Mouse (Mus musculus): ENCODE results near the gene Arl6ip1. TPM values are rescaled to one million over a fixed set of nuclear protein-coding genes. Genes with fewer than 3 reads are reported as not detected.

Gene Arl6ip1
- polyA plus RNA-seq, 1 experiment from 2014 or later: 451 TPM

- Histone ChIP-seq H3K36me3 (peaks cover 31% of the 10 kb centered on the region), H3K9ac (peak overlapping the region; percentile 98), H3K9me3 (no peaks in the 10 kb centered on the region), H3K27me3 (replicated peaks) (no peaks in the 10 kb centered on the region), H3K4me3 (replicated peaks) (peak overlapping the region; percentile 78), H3K4me2 (peak overlapping the region; percentile 71), H3K4me1 (peaks cover 37% of the 10 kb centered on the region), H3K27ac (peak overlapping the region; percentile 91)
- peak; percentile 25; the same call in 1 of the 2 replicates for ATAC-seq (ENCODE audit: insufficient read depth, low FRiP score, low read depth)
- WGBS: under 1% methylated on average over 20 of the region's 20 CpGs
These were observed 14.0 kb downstream of the Arl6ip1 start for GRCm38 (mm10) chr7:118115533-118115876.

DNA sequence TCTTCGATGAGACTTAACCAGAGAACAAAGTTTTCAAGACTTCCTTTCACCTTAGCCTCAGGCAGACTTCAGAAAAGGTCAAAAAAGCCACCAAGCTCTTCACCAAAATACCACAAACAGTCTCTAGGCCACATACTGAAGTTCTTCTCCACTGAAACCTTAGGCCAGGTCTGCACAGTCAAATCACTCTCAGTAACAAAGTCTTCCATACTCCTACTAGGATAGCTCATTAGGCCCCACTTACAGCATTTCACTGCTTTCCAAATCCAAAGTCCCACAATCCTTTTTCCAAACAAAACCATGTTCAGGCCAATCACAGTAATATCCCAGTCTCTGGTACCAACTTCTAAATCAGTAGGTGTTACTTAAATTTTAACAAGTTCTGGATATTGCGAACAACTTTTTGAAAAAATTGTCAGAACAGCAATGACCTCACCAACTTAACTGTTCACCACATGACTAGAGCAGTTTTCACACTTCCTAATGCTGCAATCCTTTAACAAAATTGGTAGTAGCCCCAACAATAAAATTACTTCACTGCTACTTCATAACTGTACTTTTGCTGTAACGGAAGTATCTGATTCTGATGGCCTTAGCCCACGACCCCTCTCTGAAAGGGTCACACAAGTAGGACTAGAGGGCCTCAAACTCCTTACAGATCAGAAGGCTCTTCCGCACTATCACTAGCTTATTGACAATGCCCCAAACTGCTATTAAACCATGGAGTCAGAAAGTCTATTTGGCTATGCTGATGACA is 15.7 kb downstream of the Arl6ip1 start:
- Histone ChIP-seq H3K27me3 (replicated peaks) (no peaks in the 10 kb centered on the region), H3K36me3 (peaks cover 28% of the 10 kb centered on the region), H3K4me2 (peak overlapping the region; percentile 71), H3K4me3 (replicated peaks) (peak overlapping the region; percentile 78), H3K9me3 (no peaks in the 10 kb centered on the region), H3K9ac (0 out of 2 replicates have a peak overlapping the region, but pooled peaks have one; percentile 98), H3K4me1 (peaks cover 40% of the 10 kb centered on the region), H3K27ac (no peak overlapping the region)
- WGBS: 54% methylated on average over 5 of the region's 5 CpGs
- no peak for ATAC-seq (ENCODE audit: insufficient read depth, low FRiP score, low read depth)

DNA sequence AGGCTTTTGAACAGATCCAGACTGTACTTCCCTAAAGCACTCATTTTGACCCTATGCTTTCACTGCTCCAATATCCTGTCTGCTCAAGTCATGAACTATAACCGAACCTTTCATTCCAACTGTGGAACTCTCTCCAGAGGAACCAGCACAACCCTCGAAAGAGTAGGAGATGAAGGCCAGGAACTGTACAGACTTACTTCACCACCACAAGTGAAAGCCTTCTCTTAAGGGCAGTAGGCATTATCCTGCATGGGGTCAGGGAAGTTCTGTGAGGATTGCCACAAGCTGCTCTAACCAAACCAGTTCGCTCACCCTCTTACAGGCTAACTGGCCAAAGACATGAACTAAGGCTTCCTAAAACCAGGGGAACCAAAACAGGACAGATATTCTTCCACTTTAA is 18.3 kb downstream of the Arl6ip1 start:
- WGBS: 71% methylated on average over 3 of the region's 3 CpGs
- Histone ChIP-seq H3K27me3 (replicated peaks) (no peaks in the 10 kb centered on the region), H3K9me3 (no peaks in the 10 kb centered on the region), H3K27ac (no peak overlapping the region), H3K4me3 (replicated peaks) (no peak overlapping the region), H3K9ac (no peak overlapping the region), H3K4me2 (peak overlapping the region; percentile 28), H3K4me1 (peaks cover 40% of the 10 kb centered on the region), H3K36me3 (peaks cover 50% of the 10 kb centered on the region)
- no peak for ATAC-seq (ENCODE audit: insufficient read depth, low FRiP score, low read depth)

- H3K27me3 ChIP-seq (replicated peaks): no peaks in the 10 kb centered on the region
- H3K4me1 ChIP-seq: peaks cover 21% of the 10 kb centered on the region; the same call in 1 of the 2 replicates
- H3K9me3 ChIP-seq: no peaks in the 10 kb centered on the region
- H3K27ac ChIP-seq: no peak overlapping the region
- 80% methylated on average over 1 of the region's 1 CpGs for WGBS
- H3K36me3 ChIP-seq: peaks cover 56% of the 10 kb centered on the region
- no peak overlapping the region for H3K4me2 ChIP-seq
- H3K9ac ChIP-seq: no peak overlapping the region
- no peak for ATAC-seq (ENCODE audit: insufficient read depth, low FRiP score, low read depth)
- no peak overlapping the region for H3K4me3 ChIP-seq (replicated peaks)
These were observed 21.8 kb downstream of the Arl6ip1 start for GRCm38 (mm10) chr7:118107671-118108070.

DNA sequence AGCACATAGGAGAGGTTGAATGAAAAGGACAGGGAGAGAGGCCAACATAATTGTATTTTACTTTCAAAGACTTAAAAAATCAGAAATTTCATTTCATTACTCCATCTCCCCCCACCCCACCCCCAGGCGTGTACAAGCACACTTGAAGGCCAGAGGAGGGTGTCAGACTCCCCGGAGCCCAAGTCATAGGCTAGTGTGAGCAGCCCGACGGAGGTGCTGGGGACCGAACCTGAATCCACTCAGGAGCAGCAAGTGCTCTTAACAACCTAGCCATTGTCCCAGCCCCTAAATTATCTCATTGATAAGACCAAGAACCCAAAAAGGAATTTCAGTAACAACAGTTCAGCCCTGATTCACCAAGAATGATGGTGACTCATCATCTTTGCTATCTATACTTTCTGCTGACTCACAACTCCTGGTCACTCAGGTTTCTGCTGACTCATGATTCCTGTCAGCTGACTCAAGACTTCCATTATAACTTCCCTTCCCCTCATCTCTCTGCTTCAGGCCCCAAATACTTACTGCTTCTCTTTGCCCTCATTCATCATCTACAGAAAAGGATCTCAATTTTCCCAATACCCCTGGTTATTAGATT is 24.9 kb downstream of the Arl6ip1 start:
- Histone ChIP-seq H3K9ac (no peak overlapping the region), H3K9me3 (no peaks in the 10 kb centered on the region), H3K27me3 (replicated peaks) (no peaks in the 10 kb centered on the region), H3K36me3 (peaks cover 44% of the 10 kb centered on the region), H3K4me3 (replicated peaks) (no peak overlapping the region), H3K4me1 (no peaks in the 10 kb centered on the region), H3K4me2 (no peak overlapping the region), H3K27ac (0 out of 2 replicates have a peak overlapping the region, but pooled peaks have one; percentile 0)
- ATAC-seq (ENCODE audit: insufficient read depth, low FRiP score, low read depth): no peak
- 84% methylated on average over 5 of the region's 5 CpGs for WGBS

- Histone ChIP-seq H3K36me3 (peaks cover 35% of the 10 kb centered on the region), H3K9ac (no peak overlapping the region), H3K4me3 (replicated peaks) (no peak overlapping the region), H3K4me1 (no peaks in the 10 kb centered on the region), H3K9me3 (no peaks in the 10 kb centered on the region), H3K27ac (peak overlapping the region; percentile 16; the same call in 1 of the 2 replicates), H3K27me3 (replicated peaks) (no peaks in the 10 kb centered on the region), H3K4me2 (no peak overlapping the region)
- WGBS: 36% methylated on average over 5 of the region's 5 CpGs
- no peak for ATAC-seq (ENCODE audit: insufficient read depth, low FRiP score, low read depth)
These were observed 25.7 kb downstream of the Arl6ip1 start for GRCm38 (mm10) chr7:118103462-118104379.

DNA sequence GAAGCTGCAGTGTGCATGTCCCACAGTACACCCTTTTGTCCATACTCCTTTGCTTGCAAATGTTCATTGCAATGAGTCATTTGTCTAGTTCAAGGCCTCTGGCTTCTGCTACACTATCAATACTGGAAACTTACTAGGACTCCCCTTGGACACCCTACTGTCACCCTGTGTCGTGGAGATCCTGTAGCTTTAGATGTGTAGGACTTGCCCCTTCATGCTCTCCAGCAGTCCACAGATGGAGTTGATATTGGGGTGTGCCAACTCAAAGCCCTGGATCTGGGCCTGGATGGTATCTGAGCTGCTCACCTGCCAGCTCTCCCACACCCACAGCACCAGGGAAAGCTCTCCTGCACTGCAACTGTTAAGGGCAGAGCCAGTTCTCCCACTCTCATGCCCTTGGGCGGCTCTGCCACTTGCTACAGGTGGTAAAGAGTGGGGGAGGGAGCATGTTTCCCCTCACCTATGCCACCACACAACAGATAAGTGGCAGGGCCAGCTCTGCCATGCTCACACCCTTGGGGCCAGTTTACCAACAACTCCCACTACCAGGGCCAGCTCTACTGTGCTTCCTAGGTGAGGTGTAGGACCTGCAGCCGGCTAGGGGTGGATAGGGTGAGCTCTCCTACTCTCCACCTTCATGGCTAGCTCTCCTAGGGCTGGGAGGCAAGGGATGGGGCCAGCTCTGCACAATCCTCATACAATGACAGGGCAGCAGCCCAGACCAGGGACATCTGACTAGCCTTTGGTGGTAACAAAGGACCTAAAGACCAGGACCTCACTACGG is 26.6 kb downstream of the Arl6ip1 start:
- Histone ChIP-seq H3K36me3 (peaks cover 27% of the 10 kb centered on the region), H3K9ac (no peak overlapping the region), H3K27me3 (replicated peaks) (no peaks in the 10 kb centered on the region), H3K4me3 (replicated peaks) (no peak overlapping the region), H3K4me1 (no peaks in the 10 kb centered on the region), H3K9me3 (no peaks in the 10 kb centered on the region), H3K27ac (peak overlapping the region; percentile 18; the same call in 1 of the 2 replicates), H3K4me2 (no peak overlapping the region)
- ATAC-seq (ENCODE audit: insufficient read depth, low FRiP score, low read depth): peak; percentile 57
- WGBS: 43% methylated on average over 4 of the region's 4 CpGs

- Histone ChIP-seq H3K27me3 (replicated peaks) (no peaks in the 10 kb centered on the region), H3K9me3 (no peaks in the 10 kb centered on the region), H3K9ac (no peak overlapping the region), H3K36me3 (peaks cover 21% of the 10 kb centered on the region), H3K4me1 (no peaks in the 10 kb centered on the region), H3K4me3 (replicated peaks) (no peak overlapping the region), H3K4me2 (no peak overlapping the region), H3K27ac (peak overlapping the region; percentile 18; the same call in 1 of the 2 replicates)
- no peak for ATAC-seq (ENCODE audit: insufficient read depth, low FRiP score, low read depth)
- 37% methylated on average over 4 of the region's 4 CpGs for WGBS
These were observed 27.2 kb downstream of the Arl6ip1 start for GRCm38 (mm10) chr7:118102231-118102630.

- no peak overlapping the region for H3K27ac ChIP-seq
- 59% methylated on average over 7 of the region's 7 CpGs for WGBS
- no peak overlapping the region for H3K4me2 ChIP-seq
- no peaks in the 10 kb centered on the region for H3K27me3 ChIP-seq (replicated peaks)
- H3K4me3 ChIP-seq (replicated peaks): no peak overlapping the region
- no peak for ATAC-seq (ENCODE audit: insufficient read depth, low FRiP score, low read depth)
- H3K4me1 ChIP-seq: no peaks in the 10 kb centered on the region
- H3K36me3 ChIP-seq: no peaks in the 10 kb centered on the region
- H3K9ac ChIP-seq: no peak overlapping the region
- no peaks in the 10 kb centered on the region for H3K9me3 ChIP-seq
These were observed 31.8 kb downstream of the Arl6ip1 start for GRCm38 (mm10) chr7:118097615-118098014.

DNA sequence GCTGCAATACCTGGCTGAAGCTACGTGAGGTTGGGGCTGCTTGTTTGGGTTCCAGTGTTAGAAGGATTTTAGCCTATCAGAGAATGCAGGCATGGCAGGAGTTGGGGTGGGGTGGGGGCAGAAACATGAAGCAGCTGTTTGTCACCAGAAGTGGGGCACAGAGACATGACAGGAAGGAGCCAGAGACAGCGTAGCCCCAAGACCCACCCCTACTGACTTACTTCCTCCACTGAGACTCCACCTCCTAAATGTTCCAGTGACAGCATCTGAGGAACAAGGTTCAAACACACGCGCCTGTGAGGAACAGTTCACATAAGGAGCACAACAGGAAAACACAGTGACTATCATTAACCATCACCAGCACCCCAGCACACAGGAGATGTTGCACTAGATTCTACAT is 49.5 kb downstream of the Arl6ip1 start:
- Histone ChIP-seq H3K4me1 (no peaks in the 10 kb centered on the region), H3K9ac (no peak overlapping the region), H3K27ac (no peak overlapping the region), H3K9me3 (no peaks in the 10 kb centered on the region), H3K4me2 (no peak overlapping the region), H3K4me3 (replicated peaks) (no peak overlapping the region), H3K27me3 (replicated peaks) (no peaks in the 10 kb centered on the region), H3K36me3 (no peaks in the 10 kb centered on the region)
- ATAC-seq (ENCODE audit: insufficient read depth, low FRiP score, low read depth): no peak
- 72% methylated on average over 4 of the region's 4 CpGs for WGBS

DNA sequence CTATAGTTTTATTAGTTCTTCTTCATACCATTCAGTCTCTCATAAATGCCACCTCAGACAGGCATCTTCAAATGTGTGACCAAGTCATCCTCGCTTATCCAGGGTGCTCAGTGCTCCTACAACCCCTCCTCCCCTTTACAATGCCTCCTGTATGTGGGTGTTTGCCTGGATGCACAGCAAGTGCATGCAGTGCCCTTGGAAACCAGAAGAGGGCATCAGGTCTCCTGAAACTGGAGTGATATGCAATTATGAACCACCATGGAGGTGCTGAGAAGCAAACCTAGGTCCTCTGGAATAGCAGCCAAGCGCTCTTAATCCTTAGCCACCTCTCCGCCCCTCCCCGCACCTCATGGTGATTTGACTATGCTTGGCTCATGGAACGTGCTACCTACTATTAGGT is 50.4 kb downstream of the Arl6ip1 start:
- Histone ChIP-seq H3K4me2 (no peak overlapping the region), H3K9me3 (no peaks in the 10 kb centered on the region)
- WGBS: 86% methylated on average over 5 of the region's 5 CpGs

More for the DNA sequence above, 50.4 kb downstream of the Arl6ip1 start:
- no peaks in the 10 kb centered on the region for H3K36me3 ChIP-seq
- no peak for ATAC-seq (ENCODE audit: insufficient read depth, low FRiP score, low read depth)
- no peak overlapping the region for H3K27ac ChIP-seq
- H3K9ac ChIP-seq: no peak overlapping the region
- H3K4me3 ChIP-seq (replicated peaks): no peak overlapping the region
- no peaks in the 10 kb centered on the region for H3K4me1 ChIP-seq
- no peaks in the 10 kb centered on the region for H3K27me3 ChIP-seq (replicated peaks)

Data from stomach, embryonic 15.5 days (tissue).